Mouse (Mus musculus) MEL (cell line): ENCODE measurements at regions not wholly inside any gene's neighbourhood (a gene's known extent, or its start where the extent isn't known, plus 50 kb on each side); places are given as distances from the start of the nearest gene placed in this dataset.

Experiments
- DNase-seq: peaks from one replicate; pipeline ENCODE4 v3.0.0; 2011; ENCODE audit warnings: low read depth, low spot score
- H3K27ac ChIP-seq: 2 replicates; pipeline ENCODE4 v1.5.1; 2012; ENCODE audit warnings: low read depth, mild to moderate bottlenecking, control low read depth, low read length, moderate library complexity; ENCODE audit not compliant: control insufficient read depth
- H3K27me3 ChIP-seq, 2 experiments: fragments of 150-350 bp in 1 of 2; sonication (generic) in 1 of 2; 2 replicates each; pipeline ENCODE4 v1.6.1; 2012; ENCODE audit warnings: low read length in 2 of 2, mild to moderate bottlenecking in 2 of 2, improper control_type of control experiment in 1 of 2, moderate library complexity in 1 of 2; ENCODE audit not compliant: insufficient read depth in 2 of 2, control insufficient read depth in 1 of 2
- H3K36me3 ChIP-seq, 2 experiments: 2 replicates each; pipeline ENCODE4 v1.6.1; 2012 to 2014; ENCODE audit warnings: low read length in 2 of 2, improper control_type of control experiment in 1 of 2, inconsistent platforms in 1 of 2, mild to moderate bottlenecking in 1 of 2; ENCODE audit not compliant: insufficient read depth in 2 of 2, control insufficient read depth in 1 of 2
- H3K4me1 ChIP-seq, 2 experiments: fragments of 150-350 bp in 1 of 2; sonication (generic) in 1 of 2; 2 replicates each; pipeline ENCODE4 v1.6.1; 2012; ENCODE audit warnings: low read length in 2 of 2, improper control_type of control experiment in 1 of 2, mild to moderate bottlenecking in 1 of 2; ENCODE audit not compliant: insufficient read depth in 2 of 2, control insufficient read depth in 1 of 2
- H3K4me3 ChIP-seq, 2 experiments: fragments of 150-350 bp in 1 of 2; sonication (generic) in 1 of 2; 2 replicates each; pipeline ENCODE4 v1.5.1; 2012; ENCODE audit warnings: low read depth in 2 of 2, low read length in 2 of 2, mild to moderate bottlenecking in 2 of 2, moderate library complexity in 2 of 2, control low read depth in 1 of 2, improper control_type of control experiment in 1 of 2; ENCODE audit not compliant: control insufficient read depth in 1 of 2, insufficient read depth in 1 of 2
- H3K79me2 ChIP-seq: 2 replicates; pipeline ENCODE4 v1.6.1; 2012; ENCODE audit warnings: mild to moderate bottlenecking, low read length, moderate library complexity; ENCODE audit not compliant: control insufficient read depth, poor library complexity, insufficient read depth
- H3K9ac ChIP-seq: 2 replicates; pipeline ENCODE4 v1.6.1; 2012; ENCODE audit warnings: low read depth, mild to moderate bottlenecking, control low read depth, low read length, moderate library complexity; ENCODE audit not compliant: control insufficient read depth, poor library complexity, severe bottlenecking
- H3K9me3 ChIP-seq: fragments of 150-350 bp; sonication (generic); replicated peaks from 2 replicates; pipeline ENCODE4 v1.6.1; 2012; ENCODE audit warnings: mild to moderate bottlenecking, low read length, improper control_type of control experiment, moderate library complexity; ENCODE audit not compliant: insufficient read depth
- CHD1 ChIP-seq: IDR thresholded peaks from 2 replicates; pipeline ENCODE4 v1.6.1; 2012; ENCODE audit warnings: low read depth, mild to moderate bottlenecking, inconsistent platforms, low read length, improper control_type of control experiment
- CTCF ChIP-seq, 3 experiments: IDR thresholded peaks in 2 of 3; conservative IDR thresholded peaks in 1 of 3; 2 replicates each; pipeline ENCODE4 v1.5.1; 2011 to 2012; ENCODE audit warnings: low read length in 3 of 3, low read depth in 2 of 3, mild to moderate bottlenecking in 2 of 3, improper control_type of control experiment in 1 of 3, inconsistent platforms in 1 of 3, mixed read lengths in 1 of 3, moderate library complexity in 1 of 3; ENCODE audit not compliant: control insufficient read depth in 1 of 3, insufficient read depth in 1 of 3, poor library complexity in 1 of 3, severe bottlenecking in 1 of 3
- E2F4 ChIP-seq: IDR thresholded peaks from 2 replicates; pipeline ENCODE4 v1.6.1; 2011; ENCODE audit warnings: low read depth, low read length, improper control_type of control experiment, borderline replicate concordance
- ELF1 ChIP-seq: IDR thresholded peaks from 2 replicates; pipeline ENCODE4 v1.6.1; 2014; ENCODE audit warnings: low read depth, mild to moderate bottlenecking, inconsistent platforms, low read length, improper control_type of control experiment, moderate library complexity
- GATA1 ChIP-seq: IDR thresholded peaks from 2 replicates; pipeline ENCODE4 v1.6.1; 2011; ENCODE audit warnings: low read depth, low read length, improper control_type of control experiment
- MAFK ChIP-seq: IDR thresholded peaks from 2 replicates; pipeline ENCODE4 v1.6.1; 2011; ENCODE audit warnings: low read depth, mild to moderate bottlenecking, low read length, improper control_type of control experiment, borderline replicate concordance
- MYB ChIP-seq: IDR thresholded peaks from 2 replicates; pipeline ENCODE4 v1.6.1; 2011; ENCODE audit warnings: mild to moderate bottlenecking, low read depth, low read length, improper control_type of control experiment
- MYC ChIP-seq: IDR thresholded peaks from 2 replicates; pipeline ENCODE4 v1.6.1; 2011; ENCODE audit warnings: low read depth, mild to moderate bottlenecking, low read length, improper control_type of control experiment, moderate library complexity
- NELFE ChIP-seq: IDR thresholded peaks from 2 replicates; pipeline ENCODE4 v1.6.1; 2011; ENCODE audit warnings: low read depth, low read length, improper control_type of control experiment
- NRF1 ChIP-seq: IDR thresholded peaks from 2 replicates; pipeline ENCODE4 v1.6.1; 2014; ENCODE audit warnings: low read depth, mild to moderate bottlenecking, inconsistent platforms, low read length, improper control_type of control experiment, moderate library complexity; ENCODE audit not compliant: poor library complexity, insufficient read depth, severe bottlenecking
- POLR2A ChIP-seq, 2 experiments: IDR thresholded peaks; 2 replicates each; pipeline ENCODE4 v1.6.1; 2011 to 2012; ENCODE audit warnings: low read length in 2 of 2, mild to moderate bottlenecking in 2 of 2, control low read depth in 1 of 2, improper control_type of control experiment in 1 of 2, low read depth in 1 of 2, moderate library complexity in 1 of 2; ENCODE audit not compliant: control insufficient read depth in 1 of 2, insufficient read depth in 1 of 2, poor library complexity in 1 of 2
- POLR2AphosphoS2 ChIP-seq: IDR thresholded peaks from 2 replicates; pipeline ENCODE4 v1.6.1; 2011; ENCODE audit warnings: low read length, improper control_type of control experiment
- POLR2AphosphoS5 ChIP-seq: IDR thresholded peaks from 2 replicates; pipeline ENCODE4 v1.6.1; 2012; ENCODE audit warnings: low read depth, borderline replicate concordance, mild to moderate bottlenecking, inconsistent platforms, low read length, moderate library complexity, mixed read lengths
- RCOR1 ChIP-seq: IDR thresholded peaks from 2 replicates; pipeline ENCODE4 v1.6.1; 2012; ENCODE audit warnings: low read depth, mild to moderate bottlenecking, inconsistent platforms, low read length, improper control_type of control experiment
- SIN3A ChIP-seq: IDR thresholded peaks from 2 replicates; pipeline ENCODE4 v1.6.1; 2012; ENCODE audit warnings: low read length, improper control_type of control experiment, inconsistent platforms
- SMC3 ChIP-seq: IDR thresholded peaks from 2 replicates; pipeline ENCODE4 v1.6.1; 2011; ENCODE audit warnings: low read depth, low read length, improper control_type of control experiment
- TCF12 ChIP-seq: IDR thresholded peaks from 2 replicates; pipeline ENCODE4 v1.6.1; 2014; ENCODE audit warnings: low read depth, mild to moderate bottlenecking, inconsistent platforms, low read length, improper control_type of control experiment, moderate library complexity
- UBTF ChIP-seq: IDR thresholded peaks from 2 replicates; pipeline ENCODE4 v1.6.1; 2012; ENCODE audit warnings: low read depth, mild to moderate bottlenecking, inconsistent platforms, low read length, improper control_type of control experiment, moderate library complexity, borderline replicate concordance; ENCODE audit not compliant: insufficient read depth
- USF2 ChIP-seq, 2 experiments: IDR thresholded peaks; 2 replicates each; pipeline ENCODE4 v1.6.1; 2011 to 2012; ENCODE audit warnings: improper control_type of control experiment in 2 of 2, low read length in 2 of 2, borderline replicate concordance in 1 of 2, inconsistent platforms in 1 of 2, low read depth in 1 of 2, mild to moderate bottlenecking in 1 of 2; ENCODE audit not compliant: insufficient read depth in 1 of 2
- ZC3H11A ChIP-seq: IDR thresholded peaks from 2 replicates; pipeline ENCODE4 v1.6.1; 2012; ENCODE audit warnings: low read depth, mild to moderate bottlenecking, inconsistent platforms, low read length, improper control_type of control experiment
- ZKSCAN1 ChIP-seq: IDR thresholded peaks from 2 replicates; pipeline ENCODE4 v1.6.1; 2012; ENCODE audit warnings: low read depth, mild to moderate bottlenecking, inconsistent platforms, low read length, improper control_type of control experiment, moderate library complexity
- ZNF384 ChIP-seq: IDR thresholded peaks from 2 replicates; pipeline ENCODE4 v1.6.1; 2012; ENCODE audit warnings: low read depth, mild to moderate bottlenecking, inconsistent platforms, low read length, improper control_type of control experiment

GRCm38 (mm10) chr2:178983801-178984200, 458.4 kb upstream of the Cdh4 start:
- H3K9me3 ChIP-seq, result no peaks in the 10 kb centered on the region
- no peaks in the 10 kb centered on the region for H3K27me3 ChIP-seq
- no peak for TF ChIP-seq SMC3
- no peak for TF ChIP-seq ZKSCAN1
- no peak for TF ChIP-seq GATA1
- TF ChIP-seq MAFK, result no peak
- no peak for TF ChIP-seq NELFE
- TF ChIP-seq ZNF384, result no peak
- no peak for TF ChIP-seq POLR2AphosphoS2
- TF ChIP-seq POLR2AphosphoS5, result no peak
- TF ChIP-seq MYB, result no peak
- no peak for TF ChIP-seq TCF12
- TF ChIP-seq, all 39 proteins: peak for 0
- Histone ChIP-seq H3K79me2 (no peaks in the 10 kb centered on the region), H3K36me3 (no peaks in the 10 kb centered on the region), H3K9ac (no peak overlapping the region), H3K4me3 (no peak overlapping the region), H3K4me1 (no peaks in the 10 kb centered on the region), H3K27ac (no peak overlapping the region)
- no peak for DNase-seq

GRCm38 (mm10) chr2:178987935-178988334, 454.3 kb upstream of the Cdh4 start:
- TF ChIP-seq E2F4 (no peak), NRF1 (no peak), ZC3H11A (no peak), POLR2AphosphoS5 (no peak), MAFK (no peak), NELFE (no peak), CHD1 (no peak), ELF1 (no peak), UBTF (no peak), RCOR1 (no peak), MYC (no peak), USF2 (IDR thresholded peaks at IDR 0.05; ENCODE audit: borderline replicate concordance in 1 of 2, insufficient read depth in 1 of 2, low read depth in 1 of 2, low read length in 2 of 2) (no peak), ZKSCAN1 (no peak), POLR2A (IDR thresholded peaks at IDR 0.05; ENCODE audit: control insufficient read depth in 1 of 2, insufficient read depth in 1 of 2, low read depth in 1 of 2, low read length in 2 of 2, poor library complexity in 1 of 2) (no peak), MYB (no peak), CTCF (IDR thresholded peaks at IDR 0.05 in 2 of 3, conservative IDR thresholded peaks at IDR 0.05 in 1 of 3; ENCODE audit: control insufficient read depth in 1 of 3, insufficient read depth in 1 of 3, low read depth in 2 of 3, low read length in 3 of 3, poor library complexity in 1 of 3, severe bottlenecking in 1 of 3) (no peak), SIN3A (no peak)
- Histone ChIP-seq H3K36me3 (no peaks in the 10 kb centered on the region), H3K4me1 (no peaks in the 10 kb centered on the region), H3K9ac (no peak overlapping the region), H3K79me2 (no peaks in the 10 kb centered on the region), H3K27me3 (no peaks in the 10 kb centered on the region), H3K9me3 (no peaks in the 10 kb centered on the region), H3K4me3 (no peak overlapping the region), H3K27ac (no peak overlapping the region)
- no peak for DNase-seq
